Mouse (Mus musculus) testis, postnatal 14 days (tissue): ENCODE measurements around the gene Mcfd2.

Source experiments
- DNase-seq: peaks from one replicate; pipeline ENCODE4 v3.0.0; 2021; ENCODE audit warnings: low spot score

Gene Mcfd2

DNA sequence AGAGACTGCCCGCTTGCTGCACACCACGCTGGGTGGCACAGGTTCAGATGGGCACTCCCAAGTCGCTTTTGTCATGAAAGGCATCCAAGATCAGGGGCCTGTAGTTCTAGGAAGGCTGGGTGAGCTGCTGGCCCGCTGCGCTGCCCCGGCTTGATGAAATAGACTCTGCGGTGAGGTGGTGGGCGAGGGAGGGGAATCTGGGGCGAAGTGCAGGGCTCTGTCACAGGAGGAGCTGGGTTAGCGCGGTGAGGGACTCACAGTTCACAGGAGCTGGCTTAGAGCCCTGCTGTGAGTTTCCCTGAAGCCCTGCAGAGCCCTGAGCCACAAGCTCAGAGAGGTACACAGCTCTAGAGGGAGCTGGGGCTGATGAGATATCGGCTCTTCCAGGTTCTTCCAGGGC, 22.4 kb upstream of the Mcfd2 start:
- no peak for DNase-seq

DNA sequence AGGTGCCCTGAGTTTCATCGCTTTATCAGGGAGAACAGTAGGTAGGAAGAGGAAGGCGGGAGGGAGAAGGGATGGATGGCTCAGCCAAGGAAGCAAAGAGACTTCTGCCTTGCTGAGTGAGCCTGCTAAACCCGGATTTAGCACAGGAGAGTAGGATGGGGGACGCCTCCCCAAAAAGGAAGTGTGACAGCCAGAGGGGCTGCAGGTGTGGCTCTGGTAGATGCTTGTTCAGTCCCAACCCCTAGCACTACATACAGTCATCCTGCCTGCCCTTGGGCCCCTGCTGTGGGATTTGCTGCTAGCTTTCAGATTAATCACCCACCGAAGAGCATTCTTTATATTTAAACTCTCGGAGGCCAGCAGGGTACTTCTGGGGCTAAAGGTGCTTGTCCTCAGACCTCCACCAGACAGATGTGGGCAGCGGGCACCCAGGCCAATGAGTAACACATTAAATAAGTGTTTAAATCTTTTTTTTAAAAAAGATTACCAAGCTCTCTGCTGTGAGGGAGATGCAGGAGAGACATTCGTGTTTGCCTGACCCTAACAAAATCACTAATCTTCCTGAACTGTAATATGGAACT, 21.6 kb upstream of the Mcfd2 start:
- no peak for DNase-seq

DNA sequence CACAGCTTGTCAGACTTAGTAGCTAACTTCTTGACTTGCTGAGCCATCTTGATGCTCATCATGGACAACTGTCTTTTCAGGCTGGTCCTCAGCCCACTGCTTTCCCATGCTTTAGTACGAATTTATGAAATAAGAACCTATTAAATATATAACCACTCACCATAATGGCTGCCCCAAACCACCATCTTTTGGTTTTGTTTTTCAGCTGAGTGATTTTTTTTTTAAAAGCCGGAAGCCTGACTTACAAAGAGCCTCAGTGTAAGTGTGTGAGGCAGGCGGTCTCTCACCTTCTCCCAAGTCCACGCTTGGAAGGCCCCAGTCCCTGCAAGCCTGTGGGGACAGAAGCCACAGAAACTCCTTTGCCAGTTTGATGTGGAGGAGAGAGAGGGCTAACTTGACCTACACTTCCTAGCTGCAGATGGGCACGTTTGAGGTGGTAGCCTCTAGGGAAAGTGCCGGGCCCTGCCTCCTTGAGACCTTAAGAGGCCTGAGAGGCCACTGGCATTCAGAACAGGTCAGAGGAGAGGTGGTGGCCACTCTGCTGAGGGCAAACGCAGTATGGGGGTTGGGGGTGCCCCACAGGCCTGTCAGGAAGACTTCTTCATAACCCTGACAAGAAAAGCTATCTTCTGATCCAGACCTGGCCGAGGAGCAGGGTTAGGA, 20.9 kb upstream of the Mcfd2 start:
- DNase-seq = no peak

DNA sequence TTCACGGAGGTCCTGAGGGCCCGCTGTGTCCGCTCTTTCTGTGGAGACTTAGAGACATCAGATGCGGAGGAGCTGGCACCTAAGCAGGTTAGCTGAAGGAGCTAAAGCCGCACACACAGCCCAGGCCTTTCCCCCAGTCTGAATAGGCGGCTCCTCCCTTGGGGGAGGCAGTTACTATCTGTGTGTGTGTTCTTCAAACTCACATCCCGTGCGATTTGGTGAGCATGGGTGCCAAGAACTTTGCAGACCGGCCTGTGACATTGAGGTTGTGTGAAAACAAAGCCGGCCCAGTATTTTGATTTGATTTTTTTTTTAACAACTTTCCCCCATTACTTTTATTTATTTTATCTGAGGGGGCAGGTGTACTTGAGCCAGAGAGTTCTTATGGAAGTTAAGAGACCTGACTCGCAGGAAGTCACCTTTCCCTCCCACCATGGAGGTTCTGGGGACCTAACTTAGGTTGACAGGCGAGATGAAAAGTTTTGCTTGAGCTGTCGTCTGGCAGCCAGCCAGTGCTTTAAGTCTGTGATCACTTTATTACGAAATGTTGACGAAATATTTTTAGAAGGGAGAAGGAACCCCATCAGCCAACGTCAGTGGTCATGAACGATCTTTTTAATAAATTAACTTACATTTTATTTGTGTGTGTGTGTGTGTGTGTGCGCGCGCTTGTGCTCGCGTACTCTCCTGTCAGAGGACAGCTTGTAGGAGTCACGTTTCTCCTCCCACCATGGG, 20.2 kb upstream of the Mcfd2 start:
- DNase-seq = peak; percentile 67

DNA sequence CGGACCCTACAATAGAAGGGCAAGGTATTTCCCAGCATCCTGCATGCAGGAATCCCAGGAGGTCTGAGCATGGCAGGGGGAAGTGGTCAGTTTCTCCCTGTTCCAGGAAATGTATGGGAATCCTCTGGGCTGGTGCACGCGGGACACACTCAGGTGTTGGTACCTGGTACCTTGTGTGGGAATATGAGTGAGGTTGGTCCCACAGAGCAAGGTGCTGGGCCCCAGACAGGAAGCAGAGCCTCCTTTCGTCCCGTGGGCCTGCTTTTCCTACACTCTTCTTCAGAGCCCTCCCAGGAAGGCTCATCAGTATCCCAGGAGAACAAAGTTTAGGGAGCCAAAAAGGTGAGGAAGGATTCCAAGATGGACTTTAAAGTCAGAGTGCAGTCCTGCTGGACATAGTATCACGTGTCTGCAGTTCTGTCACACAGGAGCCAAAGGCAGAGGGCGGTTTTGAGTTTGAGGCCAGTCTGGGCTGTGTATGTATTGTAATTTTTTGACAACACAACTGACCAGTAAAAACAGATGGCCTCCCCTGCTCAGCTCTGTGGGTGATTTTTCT, 18.8 kb upstream of the Mcfd2 start:
- no peak for DNase-seq

DNA sequence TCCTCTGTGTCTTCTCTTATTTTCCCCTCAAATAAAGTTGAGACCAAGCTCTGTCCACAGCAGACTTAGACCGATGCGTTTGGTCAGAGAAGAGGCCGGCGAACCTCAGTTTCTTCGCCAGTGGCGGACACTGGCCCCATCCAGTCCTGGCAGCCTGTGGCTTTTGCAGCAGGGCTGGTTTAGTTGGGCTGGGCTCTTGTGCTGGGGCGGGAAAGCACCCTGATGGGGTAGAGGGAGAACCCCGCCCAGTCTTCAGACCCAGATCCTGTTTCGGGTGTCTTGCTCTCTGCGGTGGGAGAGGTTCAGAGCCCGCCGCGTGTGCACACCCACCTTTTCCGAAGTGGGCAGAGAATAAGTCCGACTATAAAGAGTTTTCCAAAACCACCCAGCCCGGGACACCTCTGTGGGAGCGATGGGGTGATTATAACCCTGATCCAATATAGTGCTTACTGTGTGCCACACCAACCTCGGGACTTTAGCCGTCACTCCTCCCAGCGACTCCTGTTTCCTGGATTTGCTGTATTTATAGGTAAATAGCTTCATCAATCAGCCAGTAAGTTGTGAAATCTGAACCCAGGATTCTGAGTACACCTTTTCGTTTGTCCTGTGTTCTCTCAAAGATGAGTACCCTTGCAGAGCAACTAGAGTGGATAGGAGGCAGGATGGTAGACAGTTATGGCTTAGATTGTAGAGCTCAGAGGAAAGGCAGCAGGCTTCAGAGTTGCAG, 18.2 kb upstream of the Mcfd2 start:
- no peak for DNase-seq

DNA sequence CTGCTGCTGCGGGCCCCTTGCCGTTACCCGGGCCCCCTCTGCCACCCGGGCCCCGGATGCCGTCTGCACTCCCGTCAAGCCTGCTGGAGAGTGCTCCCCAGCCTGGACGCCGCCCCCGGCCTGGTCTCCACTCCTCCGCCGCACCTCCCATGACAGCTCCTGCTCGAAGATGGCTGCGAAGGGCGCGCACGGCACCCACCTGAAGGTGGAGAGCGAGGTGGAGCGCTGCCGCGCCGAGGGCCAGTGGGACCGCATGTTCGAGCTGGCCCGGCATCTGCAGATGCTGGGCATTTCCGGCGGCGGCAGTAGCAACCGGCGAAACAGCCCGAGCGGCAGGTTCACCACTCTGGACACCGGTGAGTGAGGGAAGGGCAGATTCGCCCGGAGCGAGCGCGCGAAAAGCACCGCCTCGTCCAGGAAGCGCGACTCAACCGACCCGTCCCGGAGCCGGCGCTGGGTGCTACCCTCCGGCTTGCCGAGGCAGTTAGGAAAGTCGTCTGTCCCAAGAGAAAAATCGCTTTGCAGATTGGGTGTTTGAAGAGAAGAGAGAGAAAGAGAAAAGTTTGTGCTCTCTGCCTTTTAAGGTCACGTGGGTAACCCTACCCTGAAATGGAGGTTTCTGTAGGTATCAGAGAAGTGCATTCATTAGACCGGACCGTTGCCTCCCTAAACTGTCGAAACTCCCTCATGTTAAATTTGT, 17.5 kb upstream of the Mcfd2 start:
- peak; percentile 77 for DNase-seq

DNA sequence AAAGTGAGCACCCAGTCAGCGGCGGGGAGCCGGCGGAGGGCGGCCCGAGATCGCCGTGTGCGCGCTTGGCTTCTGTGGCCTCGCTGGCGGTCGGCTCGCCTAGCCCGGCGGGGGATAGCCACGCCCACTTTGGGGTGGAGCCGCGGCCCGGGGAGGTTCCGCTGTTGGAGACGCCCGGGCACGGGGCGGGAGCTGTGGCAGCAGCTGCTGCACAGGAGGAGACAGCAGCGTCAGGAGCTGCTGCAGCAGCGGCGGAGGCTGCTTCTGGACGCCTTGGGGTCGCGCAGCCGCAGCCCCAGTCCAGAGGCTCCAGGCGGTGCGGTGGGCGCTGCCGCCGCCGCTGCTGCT, 16.9 kb upstream of the Mcfd2 start, which contains the start of gene Ttc7:
TSS of gene Ttc7 (plus strand) at position 181 of the 348 bp plus-strand sequence.
- peak; percentile 96 for DNase-seq

DNA sequence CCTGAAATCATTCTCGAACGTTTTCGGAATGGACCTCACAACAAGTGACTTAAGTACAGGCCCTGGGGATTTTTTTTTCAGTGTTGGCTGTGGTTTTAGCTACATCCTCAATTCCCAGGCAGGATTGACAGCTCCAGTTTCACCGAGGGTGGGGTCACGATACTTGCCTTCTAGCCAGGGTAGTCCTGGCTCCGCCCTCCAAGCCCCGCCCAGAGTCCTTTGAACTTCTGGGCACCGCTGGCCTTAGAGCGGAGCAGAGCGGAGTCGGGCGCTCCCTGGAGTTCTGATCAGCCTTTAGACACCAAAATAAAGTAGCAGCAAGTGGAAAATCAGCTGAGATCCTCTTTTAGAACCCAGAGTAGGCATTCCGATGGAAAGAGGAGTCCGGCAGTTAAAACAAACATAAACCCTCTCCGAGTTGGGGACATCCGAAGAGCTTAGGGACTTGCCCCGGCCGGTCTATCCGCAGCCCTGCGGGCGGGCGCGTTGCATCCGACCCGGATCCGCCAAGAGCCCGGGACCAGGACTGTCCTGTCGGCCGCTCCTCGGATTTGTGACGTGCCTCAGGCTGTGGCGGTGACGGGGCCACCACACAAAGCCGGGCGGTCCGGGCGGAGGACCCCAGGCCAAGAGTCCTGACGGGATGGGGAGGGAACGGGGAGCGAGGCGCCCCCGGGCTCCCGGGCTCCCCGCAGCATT, 16.4 kb upstream of the Mcfd2 start:
- DNase-seq = peak; percentile 86

DNA sequence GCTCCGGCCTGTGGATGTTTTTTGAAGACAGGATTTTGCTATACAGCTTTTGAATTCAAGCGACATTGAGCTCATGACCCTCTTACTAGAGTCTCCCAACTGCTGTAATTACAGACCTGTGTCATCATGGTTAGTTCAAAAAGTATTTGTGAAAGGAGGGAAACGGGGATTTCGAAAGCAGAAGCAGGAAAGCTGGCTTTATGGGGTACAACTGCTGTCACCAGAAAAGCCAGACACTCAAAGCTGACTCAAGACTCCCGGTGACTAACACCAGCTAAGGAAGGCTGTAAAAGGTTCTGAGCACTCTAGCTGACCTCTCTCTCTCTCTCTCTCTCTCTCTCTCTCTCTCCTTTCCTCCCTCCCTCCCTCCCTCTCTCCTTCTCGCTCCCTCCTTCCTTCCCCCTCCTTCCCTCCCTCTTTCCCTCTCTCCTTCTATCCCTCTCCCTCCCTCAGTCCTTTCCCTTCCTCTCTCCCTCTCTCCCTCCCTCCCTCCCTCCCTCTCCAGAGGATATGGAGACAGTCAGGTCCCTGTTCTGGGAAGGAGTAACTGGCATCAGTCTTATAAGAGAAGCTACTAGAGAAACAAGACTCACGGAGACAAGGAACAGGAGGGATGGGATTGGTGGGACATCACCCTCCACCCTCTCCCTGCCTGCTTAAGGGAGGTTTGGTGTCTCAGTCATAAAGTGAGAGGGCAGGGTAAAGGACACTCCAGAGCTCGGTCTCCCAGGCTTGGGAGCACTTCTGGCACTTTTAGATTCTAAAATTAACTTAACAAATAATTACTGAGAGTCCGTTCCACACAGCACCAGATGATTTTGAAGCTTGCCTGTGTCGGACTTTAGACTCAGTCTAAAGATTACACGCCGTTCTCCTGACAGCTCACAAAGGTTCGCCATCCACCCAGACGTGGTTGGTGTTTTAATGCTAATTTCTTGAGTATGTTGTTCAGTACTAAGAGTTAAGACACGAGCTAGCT, 9.9 kb upstream of the Mcfd2 start:
- DNase-seq = no peak

DNA sequence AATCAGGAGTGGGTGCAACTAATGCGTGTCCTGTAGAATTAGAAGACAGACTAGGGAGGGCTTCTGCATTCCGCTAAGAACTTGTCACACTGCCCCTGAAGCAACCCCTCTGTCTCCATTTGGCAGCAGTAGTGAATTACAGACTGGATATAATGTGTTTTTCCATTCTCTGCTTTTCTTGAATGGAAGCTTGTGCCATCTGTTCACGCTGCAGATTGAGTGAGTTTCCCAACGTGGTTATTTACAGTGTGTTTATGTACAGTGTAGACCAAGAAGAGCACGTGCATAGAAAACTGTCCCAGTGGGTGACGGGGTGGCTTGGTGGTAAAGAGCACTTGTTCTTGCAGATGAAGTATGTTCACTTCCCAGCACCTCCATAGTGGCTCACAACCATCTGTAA, 3.7 kb upstream of the Mcfd2 start:
- no peak for DNase-seq

DNA sequence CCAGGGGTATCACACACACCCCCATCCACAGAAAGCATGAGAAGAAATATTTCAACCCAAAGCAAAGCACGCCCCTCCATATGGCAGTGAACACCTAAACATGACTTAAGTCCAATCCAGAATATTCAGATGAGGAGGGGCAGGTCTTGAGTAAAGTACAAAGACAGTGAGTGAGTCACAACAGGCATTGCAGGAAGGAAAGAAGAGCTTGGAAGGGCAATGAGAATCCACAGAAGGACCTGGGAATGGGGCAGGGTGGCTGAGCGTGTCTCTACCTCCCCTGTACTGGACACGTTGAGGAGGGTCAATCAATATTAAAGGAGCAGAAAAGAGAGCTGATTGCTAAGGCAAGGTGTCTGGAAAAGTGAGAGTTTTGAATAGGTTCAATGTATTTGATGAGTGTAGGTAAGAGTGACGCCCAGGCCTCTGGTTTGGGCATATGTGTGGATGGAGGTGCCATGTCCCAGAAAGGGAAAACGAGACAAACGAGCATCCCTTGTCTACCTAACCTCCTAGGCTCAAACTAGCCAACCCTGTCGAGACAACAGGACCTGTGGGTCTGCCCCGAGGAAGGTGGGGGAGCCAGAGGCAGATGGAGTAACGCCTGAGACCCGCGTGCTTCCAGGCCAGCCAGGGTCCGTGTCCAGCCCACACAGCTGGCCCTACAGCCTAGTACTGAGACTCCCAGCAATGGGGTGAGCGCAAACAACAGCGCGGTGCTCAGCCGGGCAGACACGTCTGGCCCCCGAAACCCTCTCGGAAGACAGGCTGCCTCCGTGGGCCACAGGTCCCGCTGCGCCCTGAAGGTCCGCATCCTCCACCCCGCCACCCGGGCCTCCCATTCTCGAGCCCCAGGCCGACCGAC, 576 bp downstream of the Mcfd2 start:
- DNase-seq = no peak

DNA sequence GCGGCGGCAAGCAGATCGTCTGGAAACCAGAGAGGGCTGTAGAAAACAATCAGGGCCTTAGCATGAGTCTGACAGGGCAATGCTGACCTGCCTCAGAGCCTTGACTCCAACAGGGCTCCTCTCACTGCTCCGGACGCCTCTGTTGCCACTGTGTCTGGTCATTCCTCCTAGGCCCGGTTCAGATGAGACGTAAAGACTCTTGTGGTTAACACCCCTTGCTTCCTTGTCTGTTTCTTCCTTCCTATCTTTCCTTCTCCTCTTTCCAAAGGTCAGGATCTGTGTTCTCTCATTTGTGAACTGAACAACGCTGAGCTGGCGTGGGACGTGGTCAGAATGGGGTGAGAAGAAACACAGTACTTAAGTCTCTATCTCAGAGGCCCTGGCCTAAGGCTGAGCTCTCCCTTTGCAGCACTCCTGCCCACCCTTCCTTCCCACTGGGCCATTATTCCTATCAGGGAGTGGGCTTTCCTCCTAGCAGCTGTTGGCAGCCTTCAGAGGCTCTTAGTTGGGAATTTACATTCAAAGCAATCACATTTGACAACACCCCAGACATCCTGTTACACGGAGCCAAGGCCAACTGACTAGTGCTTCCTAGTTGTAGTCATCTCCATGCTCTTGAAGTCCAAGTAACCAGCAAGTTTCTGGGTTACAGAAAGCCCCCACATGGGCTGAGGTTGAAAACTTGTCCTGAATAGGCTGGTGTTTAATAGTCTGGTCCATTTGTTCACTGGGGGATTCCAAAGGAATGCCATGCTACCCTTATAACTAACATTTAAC, 1.5 kb downstream of the Mcfd2 start:
- DNase-seq = no peak

DNA sequence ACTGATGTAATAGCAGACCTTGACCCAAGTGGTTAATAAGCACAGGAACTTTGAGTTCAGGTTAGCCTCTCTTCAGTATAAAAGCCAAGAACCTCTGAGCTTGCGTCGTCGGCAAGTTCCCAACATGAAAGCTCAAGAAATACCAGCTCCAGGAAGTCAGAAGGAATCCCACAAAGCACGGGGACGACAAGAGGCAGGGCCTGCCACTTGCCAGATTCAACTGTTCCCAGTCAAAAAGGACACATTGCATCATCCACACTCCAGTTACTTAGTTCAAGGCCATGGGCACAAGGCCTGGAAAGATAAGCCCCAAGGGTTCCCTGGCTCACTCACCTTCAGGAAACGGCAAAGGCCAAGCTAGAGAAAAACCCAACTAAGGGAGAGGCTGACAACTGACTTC, 2.3 kb downstream of the Mcfd2 start:
- peak; percentile 48 for DNase-seq

DNA sequence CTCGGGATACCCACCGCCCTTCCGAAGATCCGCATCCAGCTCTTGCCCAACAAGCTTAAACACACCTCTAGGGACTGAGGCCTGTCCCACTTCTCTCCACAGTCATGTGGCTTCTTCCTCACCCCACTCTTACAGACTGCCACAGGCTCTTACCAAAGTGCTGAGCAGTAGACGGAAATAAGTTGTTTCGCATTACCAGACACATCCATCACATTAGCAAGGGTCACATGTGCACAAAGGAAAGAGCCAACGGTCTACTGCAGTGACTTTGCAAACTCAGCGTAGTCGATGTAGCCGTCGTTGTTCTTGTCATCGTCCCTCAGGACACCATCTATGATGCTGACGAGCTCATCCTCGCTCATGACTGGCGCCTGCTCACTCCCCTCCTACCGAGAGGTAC, 10.1 kb downstream of the Mcfd2 start:
- no peak for DNase-seq

DNA sequence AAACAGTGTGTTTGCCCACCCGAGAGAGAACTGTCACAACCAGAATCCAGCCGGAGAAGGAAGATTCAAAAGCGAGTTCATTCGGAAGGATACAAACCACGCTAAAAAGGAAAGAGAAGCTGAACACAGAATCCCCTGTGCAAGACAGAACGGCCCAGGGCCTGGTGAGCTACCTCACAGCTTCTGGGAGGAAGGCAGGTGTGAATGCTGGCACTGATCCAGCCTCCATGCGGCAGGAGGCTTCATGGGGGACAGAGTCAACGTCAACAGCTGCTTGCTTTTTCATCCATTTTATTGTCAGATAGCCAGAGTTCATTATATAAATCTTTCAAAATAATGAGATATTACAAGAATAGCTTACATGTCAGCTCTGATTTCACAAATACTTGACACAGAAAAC, 11.4 kb downstream of the Mcfd2 start:
- DNase-seq = no peak

DNA sequence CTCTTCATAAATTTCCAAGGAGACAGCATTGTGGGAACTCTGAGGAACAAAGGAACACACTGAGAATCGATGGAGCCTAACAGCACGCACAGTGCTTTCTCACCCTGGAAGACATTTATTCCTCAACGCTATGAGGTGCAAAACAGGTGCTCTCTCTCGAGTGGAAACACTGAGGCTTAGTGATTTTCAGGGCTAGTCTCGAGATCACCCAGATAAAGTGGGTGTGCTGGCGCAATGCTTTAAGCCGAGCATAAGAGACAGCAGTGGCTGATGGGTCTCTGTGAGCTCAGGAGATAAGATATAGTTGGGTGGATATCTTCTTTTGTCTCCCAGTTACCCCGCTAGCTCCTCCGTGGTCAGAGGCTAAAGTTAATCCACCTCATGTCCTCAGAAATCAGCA, 19.6 kb downstream of the Mcfd2 start:
- DNase-seq = no peak

DNA sequence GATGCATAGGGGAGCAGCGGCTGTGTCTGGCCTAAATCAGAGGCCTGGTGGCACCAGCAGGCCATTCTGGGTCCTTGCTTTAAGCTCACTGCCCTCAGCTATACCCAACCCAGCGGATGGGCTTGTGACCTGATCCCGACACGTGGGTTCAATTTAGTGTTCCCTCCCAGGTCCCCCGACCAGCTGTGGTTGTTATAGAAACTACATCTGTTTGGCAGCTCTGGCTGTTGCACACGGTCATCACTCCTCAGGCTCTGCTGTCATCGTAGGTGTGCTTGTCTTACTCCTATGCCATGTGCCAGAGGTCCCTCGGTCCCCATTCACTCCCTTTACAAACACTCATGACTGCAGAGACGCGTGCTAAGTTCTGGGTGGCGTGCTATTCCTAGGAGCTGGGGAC, 27.9 kb downstream of the Mcfd2 start:
- no peak for DNase-seq
